Mouse (Mus musculus) myocyte (in vitro differentiated cells): ENCODE results near the gene Asic2. TPM values are rescaled to one million over a fixed set of nuclear protein-coding genes. Genes with fewer than 3 reads are reported as not detected.
A peak's percentile ranks its signal among the peaks of the same experiment; 100 is the strongest.

Source experiments
- H3K27me3 ChIP-seq: one replicate; pipeline ENCODE4 v1.6.1; 2011; ENCODE audit not compliant: control insufficient read depth, insufficient read depth, insufficient read length
- H3K36me3 ChIP-seq: one replicate; pipeline ENCODE4 v1.6.1; 2011; ENCODE audit not compliant: control insufficient read depth, insufficient read depth
- H3K4me2 ChIP-seq: one replicate; pipeline ENCODE4 v1.6.1; 2011; ENCODE audit warnings: low read depth, control low read depth
- H3K4me3 ChIP-seq: one replicate; pipeline ENCODE4 v1.5.1; 2011; ENCODE audit warnings: mild to moderate bottlenecking, control low read depth, moderate library complexity
- H3K79me2 ChIP-seq: one replicate; pipeline ENCODE4 v1.6.1; 2011; ENCODE audit not compliant: control insufficient read depth, insufficient read depth
- H3ac ChIP-seq: one replicate; pipeline ENCODE4 v1.6.1; 2011; ENCODE audit not compliant: control insufficient read depth, insufficient read length
- CEBPB ChIP-seq: IDR thresholded peaks from 2 replicates; pipeline ENCODE4 v1.6.1; 2011; ENCODE audit warnings: mild to moderate bottlenecking, moderate library complexity; ENCODE audit not compliant: poor library complexity, insufficient read depth, severe bottlenecking
- E2F4 ChIP-seq: IDR thresholded peaks from one replicate; pipeline ENCODE4 v1.6.1; 2011; ENCODE audit warnings: mild to moderate bottlenecking, control low read depth, moderate library complexity; ENCODE audit not compliant: insufficient read depth
- MAX ChIP-seq: IDR thresholded peaks from one replicate; pipeline ENCODE4 v1.6.1; 2011; ENCODE audit warnings: low read depth, mild to moderate bottlenecking, control low read depth
- MYOD1 ChIP-seq, 3 experiments: IDR thresholded peaks; one replicate each; pipeline ENCODE4 v1.6.1; 2011; ENCODE audit warnings: control low read depth in 2 of 3, low read depth in 2 of 3, mild to moderate bottlenecking in 2 of 3, moderate library complexity in 1 of 3; ENCODE audit not compliant: insufficient read length in 2 of 3, control insufficient read depth in 1 of 3
- MYOG ChIP-seq, 3 experiments: IDR thresholded peaks; one replicate each; pipeline ENCODE4 v1.6.1; 2011; ENCODE audit warnings: control low read depth in 2 of 3, low read depth in 2 of 3, mild to moderate bottlenecking in 2 of 3; ENCODE audit not compliant: insufficient read length in 2 of 3, control insufficient read depth in 1 of 3, insufficient read depth in 1 of 3
- POLR2A ChIP-seq: IDR thresholded peaks from one replicate; pipeline ENCODE4 v1.6.1; 2011; ENCODE audit warnings: low read depth, mild to moderate bottlenecking, control low read depth, moderate library complexity; ENCODE audit not compliant: insufficient read length
- POLR2AphosphoS2 ChIP-seq: IDR thresholded peaks from one replicate; pipeline ENCODE4 v1.6.1; 2011; ENCODE audit warnings: low read depth, control low read depth; ENCODE audit not compliant: insufficient read length
- REST ChIP-seq: IDR thresholded peaks from one replicate; pipeline ENCODE4 v1.6.1; 2011; ENCODE audit warnings: mild to moderate bottlenecking, control low read depth, moderate library complexity; ENCODE audit not compliant: insufficient read depth, insufficient read length
- SRF ChIP-seq: IDR thresholded peaks from one replicate; pipeline ENCODE4 v1.6.1; 2011; ENCODE audit warnings: low read depth; ENCODE audit not compliant: control insufficient read depth, insufficient read length
- TCF12 ChIP-seq: IDR thresholded peaks from one replicate; pipeline ENCODE4 v1.6.1; 2011; ENCODE audit warnings: mild to moderate bottlenecking, control low read depth; ENCODE audit not compliant: poor library complexity, insufficient read depth, severe bottlenecking
- TCF3 ChIP-seq: IDR thresholded peaks from one replicate; pipeline ENCODE4 v1.6.1; 2011; ENCODE audit warnings: low read depth, control low read depth; ENCODE audit not compliant: insufficient read length
- USF1 ChIP-seq: IDR thresholded peaks from one replicate; pipeline ENCODE4 v1.6.1; 2011; ENCODE audit warnings: low read depth, mild to moderate bottlenecking, control low read depth, moderate library complexity
- polyA plus RNA-seq: library from polyadenylated mRNA; unstranded; fragments of >200 nt; fragmentation: generic; extraction: Trizol; gene quantifications from one replicate; pipeline ENCODE4 v1.2.1, GENCODE M21; 2012; ENCODE audit warnings: missing spikeins

Gene Asic2
- polyA plus RNA-seq, 1 experiment, result not detected

- peaks cover 3% of the 10 kb centered on the region for H3K27me3 ChIP-seq
- H3ac ChIP-seq, result no peak overlapping the region
- TF ChIP-seq POLR2AphosphoS2 (no peak), MYOG (IDR thresholded peaks at IDR 0.05; ENCODE audit: control insufficient read depth in 1 of 3, insufficient read depth in 1 of 3, insufficient read length in 2 of 3, low read depth in 2 of 3) (no peak), TCF12 (no peak), MAX (no peak), CEBPB (no peak), SRF (no peak), POLR2A (no peak), USF1 (no peak), TCF3 (no peak), REST (no peak), MYOD1 (IDR thresholded peaks at IDR 0.05; ENCODE audit: control insufficient read depth in 1 of 3, insufficient read length in 2 of 3, low read depth in 2 of 3) (no peak), E2F4 (no peak)
- no peak overlapping the region for H3K4me2 ChIP-seq
- H3K79me2 ChIP-seq, result no peaks in the 10 kb centered on the region
- H3K36me3 ChIP-seq, result no peaks in the 10 kb centered on the region
- H3K4me3 ChIP-seq, result no peak overlapping the region
Observed at GRCm38 (mm10) chr11:81014776-81015175, 953.5 kb downstream of the Asic2 start.

DNA sequence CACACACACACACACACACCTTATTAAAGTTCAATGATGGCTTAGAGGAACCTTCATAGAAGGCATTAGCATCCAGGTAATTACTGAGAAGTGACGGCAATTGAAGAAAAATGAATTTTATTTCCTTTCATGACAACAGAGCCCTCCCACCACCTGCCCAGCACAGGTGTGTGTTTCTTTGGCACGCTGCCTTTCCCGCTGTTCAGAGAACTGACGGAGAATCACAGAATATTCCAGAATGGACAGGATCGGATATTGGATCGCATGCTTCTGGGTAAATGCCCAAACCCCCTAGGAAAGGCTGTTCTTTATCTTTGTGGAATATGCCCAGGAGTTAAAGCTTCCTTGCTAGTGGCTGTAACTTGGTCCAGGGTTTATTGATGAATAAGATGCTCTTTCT, 954.8 kb downstream of the Asic2 start:
- Histone ChIP-seq H3K4me2 (no peak overlapping the region), H3ac (no peak overlapping the region), H3K27me3 (peaks cover 3% of the 10 kb centered on the region), H3K79me2 (no peaks in the 10 kb centered on the region), H3K4me3 (no peak overlapping the region), H3K36me3 (no peaks in the 10 kb centered on the region)
- TF ChIP-seq POLR2A (no peak), MAX (no peak), TCF12 (no peak), SRF (no peak), MYOG (IDR thresholded peaks at IDR 0.05; ENCODE audit: control insufficient read depth in 1 of 3, insufficient read depth in 1 of 3, insufficient read length in 2 of 3, low read depth in 2 of 3) (no peak)

DNA sequence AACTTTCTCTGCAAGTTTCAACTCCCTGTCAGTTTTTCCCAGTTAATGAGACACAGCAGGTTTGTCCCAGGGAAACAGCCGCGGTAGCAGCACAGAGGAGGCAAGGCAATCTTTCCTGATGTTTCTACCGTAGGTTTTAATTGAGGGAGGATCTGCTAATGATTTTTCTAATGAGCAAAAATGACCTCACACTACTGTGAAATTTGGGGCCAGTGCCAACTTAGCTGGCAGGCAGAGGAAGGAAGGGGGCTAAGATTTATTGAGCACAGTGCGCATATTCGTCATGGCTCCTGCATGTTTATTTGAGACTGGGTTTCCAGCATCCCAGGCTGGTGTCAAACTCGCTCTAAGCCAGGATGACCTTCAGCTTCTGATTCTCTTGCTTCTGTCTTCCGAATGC, 957.5 kb downstream of the Asic2 start:
- H3K27me3 ChIP-seq, result peaks cover 3% of the 10 kb centered on the region
- H3K4me3 ChIP-seq, result no peak overlapping the region

DNA sequence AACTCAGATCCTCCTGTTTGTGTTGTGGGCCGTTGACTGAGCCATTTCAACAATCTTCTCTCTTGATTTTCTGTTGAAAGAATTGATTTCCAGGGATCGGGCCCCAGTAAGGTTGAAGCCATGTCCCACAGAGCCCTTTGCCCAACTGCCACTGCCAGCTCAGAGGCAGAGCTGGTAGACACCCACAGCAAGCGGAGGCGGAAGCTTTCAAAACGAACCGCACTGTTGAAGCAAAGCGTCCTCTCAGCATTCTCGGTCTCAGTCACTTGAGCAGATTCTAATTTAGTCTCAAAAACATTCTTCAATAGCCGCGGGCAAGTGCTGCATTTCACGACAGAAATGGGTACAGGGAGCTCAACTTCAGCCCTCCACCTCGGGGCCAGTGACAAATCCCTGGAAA, 958.9 kb downstream of the Asic2 start:
- TF ChIP-seq USF1 (no peak), MYOD1 (IDR thresholded peaks at IDR 0.05; ENCODE audit: control insufficient read depth in 1 of 3, insufficient read length in 2 of 3, low read depth in 2 of 3) (no peak), MAX (no peak), POLR2A (no peak), POLR2AphosphoS2 (no peak), TCF12 (no peak), REST (no peak), E2F4 (no peak), MYOG (IDR thresholded peaks at IDR 0.05; ENCODE audit: control insufficient read depth in 1 of 3, insufficient read depth in 1 of 3, insufficient read length in 2 of 3, low read depth in 2 of 3) (no peak), CEBPB (no peak), TCF3 (no peak), SRF (no peak)
- Histone ChIP-seq H3K36me3 (no peaks in the 10 kb centered on the region), H3K27me3 (peaks cover 3% of the 10 kb centered on the region), H3ac (no peak overlapping the region), H3K79me2 (no peaks in the 10 kb centered on the region), H3K4me2 (no peak overlapping the region), H3K4me3 (no peak overlapping the region)

More for the DNA sequence above, 957.5 kb downstream of the Asic2 start:
- no peak overlapping the region for H3K4me2 ChIP-seq
- H3K79me2 ChIP-seq, result no peaks in the 10 kb centered on the region
- TF ChIP-seq POLR2AphosphoS2 (no peak), MYOD1 (IDR thresholded peaks at IDR 0.05; ENCODE audit: control insufficient read depth in 1 of 3, insufficient read length in 2 of 3, low read depth in 2 of 3) (no peak), REST (no peak), USF1 (no peak), TCF12 (no peak), TCF3 (no peak), CEBPB (no peak), MYOG (IDR thresholded peaks at IDR 0.05; ENCODE audit: control insufficient read depth in 1 of 3, insufficient read depth in 1 of 3, insufficient read length in 2 of 3, low read depth in 2 of 3) (no peak), MAX (no peak), SRF (no peak), POLR2A (no peak), E2F4 (no peak)
- H3K36me3 ChIP-seq, result no peaks in the 10 kb centered on the region
- H3ac ChIP-seq, result no peak overlapping the region

DNA sequence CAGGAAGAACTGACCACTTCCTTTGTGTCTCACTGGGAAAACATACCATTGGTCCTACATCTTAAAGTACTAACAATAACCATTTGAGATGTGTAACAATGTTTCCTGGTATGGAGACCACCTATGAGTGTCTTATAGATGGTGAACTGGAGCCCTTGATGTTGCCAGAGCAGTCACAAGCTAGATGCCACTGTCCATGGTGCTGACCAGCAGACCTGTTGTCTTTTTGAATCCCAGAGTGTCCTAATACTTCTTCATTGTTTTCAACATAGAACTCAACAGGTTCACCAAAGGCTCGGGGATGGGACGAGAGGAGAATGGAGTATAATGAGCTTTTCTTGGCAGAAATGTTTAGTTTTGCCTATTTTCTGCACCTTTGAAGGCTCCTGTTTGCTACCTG, 962.4 kb downstream of the Asic2 start:
- no peaks in the 10 kb centered on the region for H3K79me2 ChIP-seq
- H3K4me3 ChIP-seq, result no peak overlapping the region
- no peak overlapping the region for H3ac ChIP-seq
- H3K36me3 ChIP-seq, result no peaks in the 10 kb centered on the region
- H3K27me3 ChIP-seq, result no peaks in the 10 kb centered on the region
- no peak for TF ChIP-seq USF1
- no peak for TF ChIP-seq POLR2AphosphoS2
- peak; percentile 90 for TF ChIP-seq REST
- TF ChIP-seq MYOG (IDR thresholded peaks at IDR 0.05; ENCODE audit: control insufficient read depth in 1 of 3, insufficient read depth in 1 of 3, insufficient read length in 2 of 3, low read depth in 2 of 3), result no peak
- no peak for TF ChIP-seq POLR2A
- H3K4me2 ChIP-seq, result no peak overlapping the region
